Mouse (Mus musculus) midbrain, embryonic 12.5 days (tissue): ENCODE results near the gene Snx11. TPM values are rescaled to one million over a fixed set of nuclear protein-coding genes. Genes with fewer than 3 reads are reported as not detected.

Experiments
- ATAC-seq: fragments of 200-750 bp; cut with Nextera tagmentation; 2 replicates; pipeline ENCODE4 v1.8.0; 2017; ENCODE audit warnings: low read depth, moderate TSS enrichment, moderate library complexity; ENCODE audit not compliant: low FRiP score
- H3K27ac ChIP-seq: fragments of 300-500 bp; sonication (generic); replicated peaks from 2 replicates; pipeline ENCODE4 v1.5.1; 2016; ENCODE audit warnings: mild to moderate bottlenecking
- H3K27me3 ChIP-seq: fragments of 300-500 bp; sonication (generic); 2 replicates; pipeline ENCODE4 v1.6.1; 2016; ENCODE audit warnings: mild to moderate bottlenecking
- H3K36me3 ChIP-seq: fragments of 300-500 bp; sonication (generic); 2 replicates; pipeline ENCODE4 v1.6.1; 2016
- H3K4me1 ChIP-seq: fragments of 300-500 bp; sonication (generic); 2 replicates; pipeline ENCODE4 v1.6.1; 2016
- H3K4me2 ChIP-seq: fragments of 300-500 bp; sonication (generic); replicated peaks from 2 replicates; pipeline ENCODE4 v1.6.1; 2016; ENCODE audit warnings: mild to moderate bottlenecking, moderate library complexity
- H3K4me3 ChIP-seq: fragments of 300-500 bp; sonication (generic); 2 replicates; pipeline ENCODE4 v1.5.1; 2016; ENCODE audit warnings: mild to moderate bottlenecking
- H3K9ac ChIP-seq: fragments of 300-500 bp; sonication (generic); replicated peaks from 2 replicates; pipeline ENCODE4 v1.6.1; 2016; ENCODE audit warnings: mild to moderate bottlenecking, moderate library complexity
- H3K9me3 ChIP-seq: fragments of 300-500 bp; sonication (generic); 2 replicates; pipeline ENCODE4 v1.6.1; 2016; ENCODE audit warnings: mild to moderate bottlenecking
- WGBS: fragments of 180-500 bp; shearing (Covaris S2); methylation state at CpG from one replicate; pipeline ENCODE4 v1.1.7; 2016; 5-methylcytosine and 5-hydroxymethylcytosine counted together
- polyA plus RNA-seq: library from polyadenylated mRNA; unstranded; fragments of >200 nt; fragmentation: Nextera tagmentation; extraction: Ambion mirVana; gene quantifications from 2 replicates; pipeline ENCODE4 v1.2.1, GENCODE M21; 2016

Snx11 gene
- polyA plus RNA-seq, 1 experiment from 2014 or later, result 40.1 TPM

- Histone ChIP-seq H3K27me3 (no peaks in the 10 kb centered on the region), H3K9me3 (no peaks in the 10 kb centered on the region), H3K27ac (no peak overlapping the region), H3K4me1 (peaks cover 41% of the 10 kb centered on the region), H3K36me3 (no peaks in the 10 kb centered on the region), H3K4me2 (no peak overlapping the region), H3K4me3 (no peak overlapping the region), H3K9ac (no peak overlapping the region)
- 34% methylated on average over 2 of the region's 2 CpGs for WGBS
- no peak for ATAC-seq
These were observed 48.8 kb downstream of the Snx11 start for GRCm38 (mm10) chr11:96728577-96728976.

- WGBS, result 85% methylated on average over 1 of the region's 1 CpGs
- H3K27me3 ChIP-seq, result no peaks in the 10 kb centered on the region
- H3K9ac ChIP-seq, result no peak overlapping the region
- H3K27ac ChIP-seq, result no peak overlapping the region
- H3K9me3 ChIP-seq, result no peaks in the 10 kb centered on the region
- no peak for ATAC-seq
- no peak overlapping the region for H3K4me2 ChIP-seq
- no peak overlapping the region for H3K4me3 ChIP-seq
- H3K4me1 ChIP-seq, result peaks cover 29% of the 10 kb centered on the region
- no peaks in the 10 kb centered on the region for H3K36me3 ChIP-seq
These were observed 51.5 kb downstream of the Snx11 start for GRCm38 (mm10) chr11:96725833-96726232.

DNA sequence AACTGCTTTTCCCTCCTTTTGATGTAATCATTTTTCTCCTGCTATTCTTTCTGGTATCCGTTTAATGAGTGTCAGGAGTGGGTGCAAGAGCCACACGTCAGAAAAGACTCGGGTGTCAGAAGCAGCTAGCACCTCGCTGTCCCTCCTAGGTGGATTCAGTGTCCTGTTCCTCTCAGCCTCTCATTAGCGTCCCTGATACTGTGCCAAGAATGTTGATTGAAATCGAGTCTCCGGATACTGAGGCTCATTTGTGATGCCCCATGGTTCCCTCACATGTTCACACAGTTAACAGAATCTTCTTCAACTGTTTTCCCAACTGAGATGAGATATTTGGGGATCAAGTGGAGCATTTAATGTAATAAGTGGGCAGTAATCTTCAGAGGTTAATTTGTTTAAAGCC is 58.8 kb downstream of the Snx11 start:
- Histone ChIP-seq H3K9me3 (no peaks in the 10 kb centered on the region), H3K27ac (no peak overlapping the region), H3K4me2 (no peak overlapping the region), H3K27me3 (peaks cover 3% of the 10 kb centered on the region; the same call in 1 of the 2 replicates), H3K4me1 (peaks cover 13% of the 10 kb centered on the region), H3K9ac (no peak overlapping the region), H3K36me3 (no peaks in the 10 kb centered on the region), H3K4me3 (no peak overlapping the region)
- WGBS, result 69% methylated on average over 7 of the region's 7 CpGs
- ATAC-seq, result no peak

Other genes with a start within 250 kb of the Snx11 start
- gene Cbx1, start 11.6 kb upstream of the Snx11 start, polyA plus RNA-seq, result 156 and 166 TPM in 2 replicates
- 80.9 and 81.1 TPM in 2 replicates for gene Nfe2l1, start 52.4 kb upstream of the Snx11 start, polyA plus RNA-seq
- 36.1 and 43.0 TPM in 2 replicates for gene Copz2, start 72.3 kb upstream of the Snx11 start, polyA plus RNA-seq
- gene Cdk5rap3, start 138.9 kb upstream of the Snx11 start, polyA plus RNA-seq, result 107 and 116 TPM in 2 replicates
- gene Prr15l, start 150.5 kb upstream of the Snx11 start, polyA plus RNA-seq, result 0.55 and 0.68 TPM in 2 replicates
- gene Pnpo, start 166.4 kb upstream of the Snx11 start, polyA plus RNA-seq, result 14.6 and 16.4 TPM in 2 replicates
- 23.4 and 25.9 TPM in 2 replicates for gene Sp2, start 205.4 kb upstream of the Snx11 start, polyA plus RNA-seq
- gene Sp6, start 235.8 kb upstream of the Snx11 start, polyA plus RNA-seq, result 0.26 and 0.63 TPM in 2 replicates